In the genomic region with DNA sequence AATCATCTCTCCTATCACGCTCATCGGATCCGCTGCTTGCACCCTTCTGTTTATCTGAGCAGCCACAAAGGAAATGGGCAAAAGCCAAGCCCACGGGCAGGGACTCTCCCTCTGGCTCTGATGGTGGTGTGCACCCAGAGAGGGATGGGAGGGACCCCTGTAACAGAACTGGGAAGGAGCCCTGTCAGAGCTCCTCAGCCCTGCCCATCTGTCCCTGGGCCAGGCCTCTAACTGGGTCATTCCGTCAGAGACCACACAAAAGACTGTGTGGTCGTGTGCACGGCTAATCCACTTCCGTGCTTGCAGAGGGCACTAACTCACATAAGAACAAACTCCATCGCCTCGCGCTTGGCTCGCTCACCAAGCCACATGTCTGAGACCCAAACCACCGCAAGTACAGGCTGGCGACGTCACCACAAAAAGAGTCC, we compare ENCODE assay signal across 8 mouse cellular contexts.
DNase-seq lines count a peak whose midpoint lies in the region; ATAC-seq lines count a peak whose summit lies in the region.

No protein-coding gene starts in this region.

- peak overlapping the region; percentile 32 for H3K4me2 ChIP-seq in stomach, embryonic 15.5 days

- WGBS in stomach, embryonic 15.5 days, result 47% methylated on average over 15 of the region's 15 CpGs

- DNase-seq in left cerebral cortex, postnatal 14 days (ENCODE audit: low spot score in 2 of 2), result peak; percentile 19 to 53
- no peak for DNase-seq in left cerebral cortex, adult 9 months (ENCODE audit: low spot score in 2 of 2)
- peak; percentile 54 for DNase-seq in cerebellum, adult 9-10 months
- peak; percentile 38 for DNase-seq in gastrocnemius, postnatal 10 days
- DNase-seq in layer of hippocampus, postnatal 14 days (ENCODE audit: low spot score in 2 of 2), result peak; percentile 40 to 65
- DNase-seq in mesoderm, embryonic 11.5 days (ENCODE audit: low read depth, low spot score), result peak; percentile 20
- no peak for DNase-seq in adrenal gland, postnatal 4 days (ENCODE audit: low spot score in 2 of 2)

- H3K9me3 ChIP-seq in stomach, embryonic 15.5 days, result no peaks in the 10 kb centered on the region

- H3K4me3 ChIP-seq in stomach, embryonic 15.5 days (replicated peaks), result no peak overlapping the region

- H3K36me3 ChIP-seq in stomach, embryonic 15.5 days, result no peaks in the 10 kb centered on the region

- H3K4me1 ChIP-seq in stomach, embryonic 15.5 days, result peaks cover 4% of the 10 kb centered on the region; the same call in 1 of the 2 replicates

- H3K9ac ChIP-seq in stomach, embryonic 15.5 days, result no peak overlapping the region

- H3K27me3 ChIP-seq in stomach, embryonic 15.5 days (replicated peaks), result no peaks in the 10 kb centered on the region

- intact Hi-C loops in left cerebral cortex, postnatal 14 days (cut with DNase I), result no loop called here

- ATAC-seq in stomach, embryonic 15.5 days (ENCODE audit: insufficient read depth, low FRiP score, low read depth), result peak; percentile 56

- no peak overlapping the region for H3K27ac ChIP-seq in stomach, embryonic 15.5 days

Comparison
In these comparisons a context has a peak if more than half of its experiments do, and no peak if none do; other contexts are left out.
1. DNase-seq: peak in left cerebral cortex, postnatal 14 days (2 of 2), cerebellum, adult 9-10 months (single experiment), gastrocnemius, postnatal 10 days (single experiment), layer of hippocampus, postnatal 14 days (2 of 2) and mesoderm, embryonic 11.5 days (single experiment); none in left cerebral cortex, adult 9 months (0 of 2) and adrenal gland, postnatal 4 days (0 of 2).